Mouse (Mus musculus): ENCODE measurements around the gene Tspan18. TPM values are rescaled to one million over a fixed set of nuclear protein-coding genes. Genes with fewer than 3 reads are reported as not detected.
A peak's percentile ranks its signal among the peaks of the same experiment; 100 is the strongest.

The Tspan18 gene
- total RNA-seq, 4 experiments from 2014 or later = 0.97 to 1.5 (median 1.4) TPM

DNA sequence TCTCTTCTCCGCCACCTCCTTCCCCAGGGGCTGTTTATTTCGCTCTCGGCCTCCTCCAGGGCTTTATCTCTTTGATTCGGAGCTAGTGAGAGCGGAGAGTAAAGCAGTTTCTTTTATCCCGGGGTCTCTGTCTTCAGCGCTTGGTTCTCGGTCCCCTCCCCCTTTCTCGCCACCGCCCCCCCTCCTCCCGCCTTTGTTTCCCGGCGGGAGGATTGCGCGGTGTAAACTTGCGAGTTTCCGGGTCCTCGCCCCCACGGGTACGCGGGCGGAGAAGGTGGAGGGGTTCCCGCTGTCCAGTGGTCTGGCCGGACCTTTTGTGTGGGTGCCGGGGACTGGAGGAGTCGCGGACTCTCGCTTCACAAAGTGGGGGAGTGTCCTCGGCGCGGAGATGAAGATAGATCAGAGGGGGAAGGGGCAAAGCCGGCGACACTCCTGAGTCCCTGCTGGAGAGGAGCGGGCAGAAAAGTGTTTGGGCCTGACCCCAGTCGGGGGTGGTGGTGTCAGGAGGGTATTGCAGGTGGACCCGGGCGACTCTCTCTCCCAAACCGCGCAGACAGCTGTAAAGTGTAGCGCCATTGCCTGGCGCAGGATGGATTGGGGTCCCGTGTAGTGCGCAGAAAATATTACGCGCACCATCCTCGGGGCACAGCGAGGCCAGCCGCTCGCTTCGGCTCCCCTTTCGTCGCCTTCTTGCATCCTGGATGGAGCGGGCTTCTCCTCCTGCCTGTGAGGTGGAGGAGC, 146.1 kb downstream of the Tspan18 start:
- no peak for DNase-seq (ENCODE audit: low spot score in 2 of 2)

GRCm38 (mm10) chr2:93187323-93187996, 146.8 kb downstream of the Tspan18 start, which contains the start of gene Trp53i11:
Gene Trp53i11 (plus strand): TSS chr2:93187548.
- peak; percentile 48 to 71 for DNase-seq (ENCODE audit: low spot score in 2 of 2)

GRCm38 (mm10) chr2:93182859-93183258, 151.4 kb downstream of the Tspan18 start:
- DNase-seq (ENCODE audit: low spot score in 2 of 2) = no peak

DNA sequence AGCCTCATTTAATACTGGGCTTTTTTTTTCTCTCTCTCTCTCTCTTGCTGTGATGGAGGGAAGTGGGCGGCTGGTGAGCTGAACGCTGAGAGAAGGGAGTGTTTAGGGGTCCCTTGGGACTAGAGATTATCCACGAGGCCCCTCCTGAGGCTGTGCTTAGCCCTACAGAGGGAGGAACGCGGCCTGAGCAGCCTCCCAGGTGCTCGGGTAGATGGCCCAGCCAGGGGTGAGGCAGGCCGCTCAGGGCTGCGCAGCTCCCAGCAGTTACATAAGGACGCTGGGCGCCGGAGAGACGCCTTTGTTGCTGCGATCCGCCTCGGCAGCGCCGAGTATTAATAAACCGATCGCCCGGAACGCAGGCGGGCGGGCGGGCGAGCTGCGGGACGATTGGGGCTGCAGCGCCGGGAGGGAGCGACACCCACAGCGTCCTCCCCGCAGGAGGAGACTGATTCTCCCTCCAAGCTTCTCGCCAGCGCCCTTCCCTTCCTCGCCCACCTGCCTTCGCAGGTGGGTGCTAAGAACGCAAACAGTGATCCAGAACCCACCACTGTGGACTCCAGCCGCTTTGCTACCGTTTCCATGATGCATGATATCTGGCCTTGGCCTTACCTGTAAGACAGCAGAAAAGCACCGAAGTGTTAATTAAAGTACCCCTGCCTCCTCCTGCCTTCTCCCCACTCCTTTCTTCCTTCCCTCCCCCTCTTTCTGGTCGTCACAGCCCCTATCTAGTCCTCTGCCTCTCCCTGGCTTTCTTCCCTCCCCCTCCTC, 154.0 kb downstream of the Tspan18 start:
- DNase-seq (ENCODE audit: low spot score in 2 of 2) = no peak

- no peak for DNase-seq (ENCODE audit: low spot score in 2 of 2)
Measured at GRCm38 (mm10) chr2:93179603-93180002, 154.7 kb downstream of the Tspan18 start.

DNA sequence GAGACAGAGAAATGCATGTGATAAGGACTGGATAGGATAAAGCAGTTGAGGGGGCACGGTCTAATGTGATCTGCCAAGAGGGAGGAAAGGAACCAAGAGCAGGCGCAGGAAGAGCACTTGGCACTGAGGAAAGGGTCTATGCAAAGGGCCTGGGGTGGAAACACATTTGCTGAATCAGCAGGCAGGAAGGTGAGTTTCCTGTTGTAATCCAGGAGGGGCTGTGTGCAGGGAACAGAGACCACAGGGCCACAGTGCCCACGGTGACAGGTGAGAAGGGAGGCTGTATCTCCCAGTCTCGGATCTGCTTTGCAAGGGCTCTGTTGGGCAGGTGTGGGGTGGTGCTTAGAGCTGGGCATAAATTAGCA, 156.0 kb downstream of the Tspan18 start:
- no peak for DNase-seq (ENCODE audit: low spot score in 2 of 2)

DNA sequence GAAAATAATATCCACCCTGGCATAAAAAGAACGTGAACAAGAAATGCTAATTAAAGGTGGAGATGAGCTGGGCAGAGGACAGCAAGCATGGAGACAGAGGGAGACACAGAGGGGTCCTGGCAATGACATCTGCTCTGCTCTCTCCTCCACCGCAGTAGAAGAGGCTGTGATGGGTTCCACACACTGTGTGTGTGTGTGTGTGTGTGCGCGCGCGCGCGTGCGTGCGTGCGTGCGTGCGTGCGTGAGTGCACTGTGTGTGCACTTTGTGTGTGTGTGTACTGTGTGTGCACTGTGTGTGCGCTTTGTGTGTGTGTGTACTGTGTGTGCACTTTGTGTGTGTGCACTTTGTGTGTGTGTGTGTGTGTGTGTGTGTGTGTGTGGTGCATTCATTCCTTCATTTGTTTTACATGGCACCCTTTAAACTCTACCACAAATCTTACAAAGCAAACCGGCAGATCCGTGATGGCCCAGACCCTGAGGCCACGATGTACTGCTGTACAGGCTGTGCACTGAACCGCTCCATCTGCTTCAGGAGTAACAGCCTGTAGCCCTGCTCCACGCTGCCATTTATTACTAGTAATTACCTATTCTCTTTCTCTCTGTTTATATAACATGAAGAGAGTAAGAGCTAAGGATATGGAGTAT, 156.5 kb downstream of the Tspan18 start:
- no peak for DNase-seq (ENCODE audit: low spot score in 2 of 2)

DNA sequence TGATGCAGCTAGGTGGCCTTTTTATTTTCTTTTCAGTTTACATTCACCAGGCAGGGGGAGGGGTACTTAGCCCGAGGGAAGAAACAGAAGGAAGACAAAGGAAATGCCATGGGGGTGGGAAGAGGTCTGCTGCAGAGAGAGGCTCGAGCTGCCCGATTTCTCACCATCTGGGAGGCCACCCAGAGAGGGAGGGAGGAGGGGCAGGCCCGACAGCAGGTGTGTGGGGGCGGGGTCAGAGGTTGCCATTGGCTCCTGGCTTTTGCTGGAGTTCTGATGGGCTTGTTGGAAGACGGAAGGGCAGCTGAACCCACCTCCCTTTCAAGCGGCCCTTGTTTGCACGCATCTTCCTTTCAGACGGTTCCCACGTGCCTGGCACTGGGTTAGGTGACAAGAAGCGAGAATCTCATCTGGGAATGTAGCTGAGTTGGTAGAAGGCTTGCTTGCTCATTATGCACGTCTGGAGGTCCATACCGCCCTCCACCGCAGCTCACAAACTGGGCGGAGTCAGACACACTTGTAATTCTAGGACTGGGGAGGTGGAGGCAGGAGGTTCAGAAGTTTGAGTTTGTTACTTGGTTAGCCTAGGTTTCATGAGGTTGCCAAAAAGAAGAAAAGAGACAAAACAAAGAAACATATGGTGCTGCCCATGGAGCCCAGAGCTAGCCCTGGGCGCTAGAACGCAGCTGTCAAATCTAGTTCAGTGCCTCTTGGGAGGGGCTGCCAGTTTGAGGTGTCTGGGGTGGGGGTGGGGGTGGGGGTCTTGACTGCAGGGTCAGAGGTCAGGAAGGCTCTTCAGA, 157.2 kb downstream of the Tspan18 start:
- no peak for DNase-seq (ENCODE audit: low spot score in 2 of 2)

DNA sequence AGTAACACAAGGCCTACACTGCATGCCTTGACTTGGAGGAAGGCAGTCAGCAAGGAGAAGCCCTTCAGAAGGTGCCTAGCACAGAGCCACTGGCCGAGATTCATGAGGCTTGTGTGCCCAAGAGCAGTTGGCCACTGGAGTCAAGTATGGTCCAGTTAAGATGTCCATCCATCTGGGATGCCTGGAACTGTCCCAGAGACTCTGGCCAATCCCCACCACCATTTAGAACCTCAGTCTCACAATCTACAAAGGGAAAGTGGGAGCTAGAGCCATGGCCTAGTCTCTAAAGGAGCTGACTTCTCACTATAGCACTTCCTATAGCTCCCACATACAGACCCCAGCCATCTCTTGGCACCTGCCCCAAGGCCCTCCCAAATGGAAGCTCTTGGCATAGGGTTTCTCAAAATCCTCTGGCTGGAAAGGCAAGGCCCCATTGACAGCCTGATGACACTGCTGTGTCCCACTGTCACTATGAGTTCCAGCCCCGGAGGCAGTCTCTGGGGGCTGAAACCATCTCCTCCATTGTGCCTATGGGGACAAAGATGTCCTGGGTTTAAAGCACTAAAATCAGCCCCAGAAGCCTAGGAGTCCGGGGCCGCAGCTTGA, 158.0 kb downstream of the Tspan18 start:
- DNase-seq (ENCODE audit: low spot score in 2 of 2) = no peak

- no peak for DNase-seq (ENCODE audit: low spot score in 2 of 2)
Measured at GRCm38 (mm10) chr2:93175721-93176120, 158.6 kb downstream of the Tspan18 start.

GRCm38 (mm10) chr2:93175278-93175677, 159.0 kb downstream of the Tspan18 start:
- no peak for DNase-seq (ENCODE audit: low spot score in 2 of 2)

DNA sequence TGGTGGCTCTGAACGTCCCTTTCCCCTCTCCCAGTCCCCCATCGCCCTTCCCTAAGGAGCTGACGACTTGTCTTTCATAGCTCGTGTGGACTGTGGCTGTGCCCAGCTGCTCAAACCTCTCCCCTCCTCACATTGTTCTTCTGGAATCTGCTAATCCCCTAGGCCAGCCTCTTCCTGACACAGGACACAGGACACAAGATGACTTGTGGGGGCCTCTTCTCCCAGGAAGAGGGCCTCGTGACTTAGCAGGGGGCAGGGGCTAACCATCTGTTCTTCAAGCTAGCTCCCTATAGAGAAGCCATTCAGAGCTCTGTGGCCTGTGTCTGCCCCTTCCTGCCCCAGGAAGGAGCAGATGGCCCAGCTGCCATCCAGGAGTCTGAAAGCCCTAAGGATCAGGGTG, 160.1 kb downstream of the Tspan18 start:
- no peak for DNase-seq (ENCODE audit: low spot score in 2 of 2)

- no peak for DNase-seq (ENCODE audit: low spot score in 2 of 2)
Measured at GRCm38 (mm10) chr2:93172460-93172859, 161.8 kb downstream of the Tspan18 start.

DNA sequence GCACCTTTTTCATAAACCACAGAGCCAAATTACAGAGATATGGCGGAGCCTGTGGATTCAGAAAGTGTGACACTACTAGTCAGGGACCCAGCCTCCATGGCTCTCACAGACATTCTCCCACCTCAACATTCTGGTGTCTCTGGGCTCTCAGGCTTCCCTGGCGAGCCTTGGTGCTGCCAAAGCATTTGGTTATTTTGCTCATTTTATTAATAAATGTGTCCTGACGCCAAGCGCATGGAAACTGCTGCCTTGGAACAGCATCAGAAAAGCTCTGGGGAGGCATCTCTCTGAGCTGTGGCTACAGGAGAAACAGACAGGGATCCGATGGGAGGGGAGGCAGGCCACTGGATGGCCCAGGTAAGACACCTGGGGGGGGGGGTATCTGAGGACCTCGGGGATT, 162.4 kb downstream of the Tspan18 start:
- DNase-seq (ENCODE audit: low spot score in 2 of 2) = no peak

GRCm38 (mm10) chr2:93170845-93171200, 163.5 kb downstream of the Tspan18 start:
- no peak for DNase-seq (ENCODE audit: low spot score in 2 of 2)

DNA sequence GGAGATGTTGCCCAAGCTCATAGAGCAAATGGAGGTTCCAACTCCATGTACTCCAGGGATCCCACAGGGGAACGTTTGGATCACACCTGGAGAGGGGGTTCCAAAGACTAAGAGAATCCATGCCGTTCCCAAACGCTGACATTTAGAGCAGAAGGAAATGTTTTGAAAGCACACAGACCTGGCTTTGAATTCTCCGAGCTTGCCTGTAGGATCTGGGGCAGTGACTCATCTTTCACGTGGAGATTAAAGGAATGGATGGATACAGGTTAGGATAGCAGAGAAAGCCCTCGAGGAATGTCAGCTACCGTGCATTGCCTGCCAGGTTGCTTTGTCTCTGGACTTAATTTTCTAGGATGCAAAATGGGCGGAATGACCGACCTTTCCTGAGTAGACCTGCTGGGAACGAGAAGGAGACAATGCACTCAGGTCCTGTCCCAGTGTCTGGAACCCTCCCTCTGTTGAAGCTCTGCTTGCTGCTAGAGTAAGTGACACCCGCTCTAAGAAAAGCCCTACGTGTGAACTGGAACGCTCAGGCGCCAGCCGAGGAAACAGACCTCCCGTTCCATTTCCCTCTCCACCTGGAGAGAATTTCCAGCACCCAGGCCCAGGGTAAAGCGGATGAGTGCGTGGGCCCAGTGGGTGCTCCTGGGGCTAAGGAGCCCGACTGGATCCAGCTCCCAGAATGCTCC, 164.0 kb downstream of the Tspan18 start:
- DNase-seq (ENCODE audit: low spot score in 2 of 2) = no peak

DNA sequence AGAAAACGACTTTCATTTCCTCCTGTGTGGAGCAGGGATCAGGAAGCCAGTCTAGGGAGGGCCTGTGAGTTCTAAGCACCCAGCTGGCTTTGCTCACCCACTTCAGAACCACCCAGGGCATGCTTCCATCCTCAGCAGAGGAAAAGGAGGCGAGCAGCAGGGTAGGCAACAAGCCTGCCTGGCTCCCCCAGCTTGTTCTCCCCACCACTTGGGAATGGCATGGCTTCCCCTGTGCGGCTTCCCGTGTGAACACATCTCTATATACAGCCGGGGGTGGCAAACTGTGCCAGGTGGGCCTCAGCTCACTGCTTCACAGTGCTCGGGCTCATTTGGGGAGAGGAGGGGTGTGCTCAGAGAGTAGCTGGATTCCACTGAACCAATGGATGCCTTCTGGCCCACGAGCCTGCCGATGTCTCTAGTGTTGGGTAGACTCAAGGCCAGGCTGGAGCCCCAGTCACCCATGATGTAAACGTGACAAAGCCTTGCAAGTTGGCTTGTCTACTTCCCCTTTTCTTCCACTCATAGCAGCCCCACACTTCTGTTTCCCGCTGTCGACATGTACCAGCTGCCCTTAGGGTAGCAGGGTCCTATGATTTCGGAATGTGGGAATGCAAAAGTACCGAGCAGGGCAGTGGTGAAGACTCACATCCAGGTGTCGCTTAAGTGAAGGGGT, 167.4 kb downstream of the Tspan18 start:
- DNase-seq (ENCODE audit: low spot score in 2 of 2) = no peak

DNA sequence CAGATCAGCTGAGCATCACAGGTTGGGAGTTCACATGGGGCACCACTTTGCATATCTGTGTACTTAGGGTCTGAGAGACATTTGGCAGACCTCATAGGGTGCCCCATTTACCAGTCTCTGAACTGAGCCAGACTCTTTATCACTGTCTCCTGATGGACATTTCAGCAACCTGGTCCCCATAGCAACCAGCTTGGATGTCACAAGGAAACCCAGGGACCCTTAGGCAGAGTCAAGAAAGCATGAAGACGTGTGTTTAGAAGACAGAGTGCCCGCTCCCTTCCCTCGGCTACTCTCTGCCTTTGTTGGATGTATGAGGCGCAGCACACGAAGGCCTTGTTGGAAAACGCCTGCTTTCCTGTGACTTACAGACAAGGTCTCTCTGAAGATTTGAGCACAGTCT, 168.0 kb downstream of the Tspan18 start:
- DNase-seq (ENCODE audit: low spot score in 2 of 2) = no peak

- DNase-seq (ENCODE audit: low spot score in 2 of 2) = no peak
Measured at GRCm38 (mm10) chr2:93163750-93164335, 170.5 kb downstream of the Tspan18 start.
